Mouse (Mus musculus) embryonic facial prominence, embryonic 12.5 days (tissue): ENCODE data around the gene Sept9. TPM values are rescaled to one million over a fixed set of nuclear protein-coding genes. Genes with fewer than 3 reads are reported as not detected.

Experiments used
- ATAC-seq: fragments of 200-750 bp; cut with Nextera tagmentation; 2 replicates; pipeline ENCODE4 v1.8.0; 2017; ENCODE audit not compliant: insufficient number of reproducible peaks, insufficient read depth, low FRiP score, low TSS enrichment
- H3K27ac ChIP-seq: fragments of 300-500 bp; sonication (generic); 2 replicates; pipeline ENCODE4 v1.5.1; 2016; ENCODE audit warnings: mild to moderate bottlenecking
- H3K27me3 ChIP-seq: fragments of 300-500 bp; sonication (generic); 2 replicates; pipeline ENCODE4 v1.6.1; 2016; ENCODE audit warnings: mild to moderate bottlenecking, moderate library complexity
- H3K36me3 ChIP-seq: fragments of 300-500 bp; sonication (generic); 2 replicates; pipeline ENCODE4 v1.6.1; 2016; ENCODE audit warnings: mild to moderate bottlenecking
- H3K4me1 ChIP-seq: fragments of 300-500 bp; sonication (generic); 2 replicates; pipeline ENCODE4 v1.6.1; 2016
- H3K4me2 ChIP-seq: fragments of 300-500 bp; sonication (generic); replicated peaks from 2 replicates; pipeline ENCODE4 v1.6.1; 2016; ENCODE audit warnings: mild to moderate bottlenecking, moderate library complexity
- H3K4me3 ChIP-seq: fragments of 300-500 bp; sonication (generic); 2 replicates; pipeline ENCODE4 v1.5.1; 2016; ENCODE audit warnings: mild to moderate bottlenecking
- H3K9ac ChIP-seq: fragments of 300-500 bp; sonication (generic); 2 replicates; pipeline ENCODE4 v1.6.1; 2016; ENCODE audit warnings: mild to moderate bottlenecking, moderate library complexity
- H3K9me3 ChIP-seq: fragments of 300-500 bp; sonication (generic); 2 replicates; pipeline ENCODE4 v1.6.1; 2016; ENCODE audit warnings: mild to moderate bottlenecking, moderate library complexity
- WGBS: fragments of 180-500 bp; shearing (Covaris S2); methylation state at CpG from one replicate; pipeline ENCODE4 v1.1.7; 2016; 5-methylcytosine and 5-hydroxymethylcytosine counted together
- polyA plus RNA-seq: library from polyadenylated mRNA; unstranded; fragments of >200 nt; fragmentation: Nextera tagmentation; extraction: Ambion mirVana; gene quantifications from 2 replicates; pipeline ENCODE4 v1.2.1, GENCODE M21; 2016

Gene Sept9
- polyA plus RNA-seq, 1 experiment from 2014 or later: 230 TPM

- Histone ChIP-seq H3K36me3 (peaks cover 7% of the 10 kb centered on the region; the same call in 1 of the 2 replicates), H3K27ac (no peak overlapping the region), H3K4me1 (peaks cover 21% of the 10 kb centered on the region), H3K4me3 (no peak overlapping the region), H3K9me3 (no peaks in the 10 kb centered on the region), H3K27me3 (no peaks in the 10 kb centered on the region), H3K4me2 (no peak overlapping the region), H3K9ac (no peak overlapping the region)
- no peak for ATAC-seq
- WGBS: 77% methylated on average over 9 of the region's 9 CpGs
Observed at GRCm38 (mm10) chr11:117240322-117240721, 40.9 kb downstream of the Sept9 start.

GRCm38 (mm10) chr11:117240861-117241738, 41.6 kb downstream of the Sept9 start:
- peaks cover 13% of the 10 kb centered on the region for H3K4me1 ChIP-seq
- no peak for ATAC-seq
- H3K9ac ChIP-seq: no peak overlapping the region
- 80% methylated on average over 11 of the region's 11 CpGs for WGBS
- H3K27me3 ChIP-seq: no peaks in the 10 kb centered on the region
- no peaks in the 10 kb centered on the region for H3K9me3 ChIP-seq
- H3K4me2 ChIP-seq: no peak overlapping the region
- no peak overlapping the region for H3K4me3 ChIP-seq
- H3K36me3 ChIP-seq: peaks cover 7% of the 10 kb centered on the region; the same call in 1 of the 2 replicates
- no peak overlapping the region for H3K27ac ChIP-seq

- no peak overlapping the region for H3K4me2 ChIP-seq
- peaks cover 12% of the 10 kb centered on the region for H3K4me1 ChIP-seq
- no peak for ATAC-seq
- H3K27me3 ChIP-seq: no peaks in the 10 kb centered on the region
- 91% methylated on average over 10 of the region's 10 CpGs for WGBS
- no peak overlapping the region for H3K4me3 ChIP-seq
- H3K27ac ChIP-seq: no peak overlapping the region
- H3K9ac ChIP-seq: no peak overlapping the region
- H3K36me3 ChIP-seq: peaks cover 7% of the 10 kb centered on the region; the same call in 1 of the 2 replicates
- H3K9me3 ChIP-seq: no peaks in the 10 kb centered on the region
Observed at GRCm38 (mm10) chr11:117242339-117243084, 43.1 kb downstream of the Sept9 start.

- Histone ChIP-seq H3K4me2 (no peak overlapping the region), H3K9ac (no peak overlapping the region), H3K4me3 (no peak overlapping the region), H3K4me1 (peaks cover 14% of the 10 kb centered on the region), H3K36me3 (peaks cover 7% of the 10 kb centered on the region; the same call in 1 of the 2 replicates), H3K9me3 (no peaks in the 10 kb centered on the region), H3K27me3 (no peaks in the 10 kb centered on the region), H3K27ac (no peak overlapping the region)
- 85% methylated on average over 12 of the region's 12 CpGs for WGBS
- no peak for ATAC-seq
Observed at GRCm38 (mm10) chr11:117243536-117244290, 44.3 kb downstream of the Sept9 start.

- Histone ChIP-seq H3K9ac (no peak overlapping the region), H3K4me2 (no peak overlapping the region), H3K27me3 (no peaks in the 10 kb centered on the region), H3K36me3 (0 out of 2 replicates have a peak, but pooled peaks cover 3% of the 10 kb centered on the region), H3K4me1 (peaks cover 22% of the 10 kb centered on the region), H3K4me3 (no peak overlapping the region), H3K27ac (no peak overlapping the region), H3K9me3 (no peaks in the 10 kb centered on the region)
- 67% methylated on average over 8 of the region's 8 CpGs for WGBS
- no peak for ATAC-seq
Observed at GRCm38 (mm10) chr11:117245041-117245725, 45.7 kb downstream of the Sept9 start.

GRCm38 (mm10) chr11:117245846-117246245, 46.4 kb downstream of the Sept9 start:
- Histone ChIP-seq H3K4me1 (peaks cover 22% of the 10 kb centered on the region), H3K36me3 (no peaks in the 10 kb centered on the region), H3K9ac (no peak overlapping the region), H3K27ac (no peak overlapping the region), H3K27me3 (no peaks in the 10 kb centered on the region), H3K9me3 (no peaks in the 10 kb centered on the region), H3K4me2 (no peak overlapping the region), H3K4me3 (no peak overlapping the region)
- ATAC-seq: no peak
- 78% methylated on average over 3 of the region's 3 CpGs for WGBS

- Histone ChIP-seq H3K27me3 (no peaks in the 10 kb centered on the region), H3K4me2 (no peak overlapping the region), H3K9me3 (no peaks in the 10 kb centered on the region), H3K9ac (no peak overlapping the region), H3K36me3 (no peaks in the 10 kb centered on the region), H3K4me1 (peaks cover 21% of the 10 kb centered on the region), H3K4me3 (no peak overlapping the region), H3K27ac (no peak overlapping the region)
- 58% methylated on average over 8 of the region's 8 CpGs for WGBS
- ATAC-seq: no peak
Observed at GRCm38 (mm10) chr11:117246286-117246685, 46.8 kb downstream of the Sept9 start.

- no peak overlapping the region for H3K4me2 ChIP-seq
- WGBS: 80% methylated on average over 9 of the region's 9 CpGs
- H3K27ac ChIP-seq: no peak overlapping the region
- H3K27me3 ChIP-seq: no peaks in the 10 kb centered on the region
- no peak overlapping the region for H3K9ac ChIP-seq
- ATAC-seq: no peak
- no peaks in the 10 kb centered on the region for H3K9me3 ChIP-seq
- no peak overlapping the region for H3K4me3 ChIP-seq
- no peaks in the 10 kb centered on the region for H3K36me3 ChIP-seq
- H3K4me1 ChIP-seq: peaks cover 16% of the 10 kb centered on the region
Observed at GRCm38 (mm10) chr11:117246981-117247431, 47.5 kb downstream of the Sept9 start.

- Histone ChIP-seq H3K9ac (no peak overlapping the region), H3K9me3 (no peaks in the 10 kb centered on the region), H3K4me3 (no peak overlapping the region), H3K4me1 (peaks cover 16% of the 10 kb centered on the region), H3K27ac (no peak overlapping the region), H3K27me3 (no peaks in the 10 kb centered on the region), H3K36me3 (no peaks in the 10 kb centered on the region), H3K4me2 (no peak overlapping the region)
- 79% methylated on average over 5 of the region's 5 CpGs for WGBS
- no peak for ATAC-seq
Observed at GRCm38 (mm10) chr11:117247541-117247940, 48.1 kb downstream of the Sept9 start.

GRCm38 (mm10) chr11:117248734-117249248, 49.3 kb downstream of the Sept9 start:
- Histone ChIP-seq H3K36me3 (no peaks in the 10 kb centered on the region), H3K27ac (0 out of 2 replicates have a peak overlapping the region, but pooled peaks have one; percentile 3)

More at GRCm38 (mm10) chr11:117248734-117249248, 49.3 kb downstream of the Sept9 start:
- no peaks in the 10 kb centered on the region for H3K9me3 ChIP-seq
- 39% methylated on average over 11 of the region's 11 CpGs for WGBS
- H3K4me2 ChIP-seq: no peak overlapping the region
- no peak overlapping the region for H3K4me3 ChIP-seq
- H3K27me3 ChIP-seq: no peaks in the 10 kb centered on the region
- ATAC-seq: no peak
- peaks cover 19% of the 10 kb centered on the region for H3K4me1 ChIP-seq
- H3K9ac ChIP-seq: no peak overlapping the region
